Mouse (Mus musculus) kidney, postnatal 14 days (tissue): Measurements from ENCODE around the gene Trim66.

Source experiments
- DNase-seq: peaks from one replicate; pipeline ENCODE4 v3.0.0; 2022; ENCODE audit warnings: mixed read lengths

The Trim66 gene

DNA sequence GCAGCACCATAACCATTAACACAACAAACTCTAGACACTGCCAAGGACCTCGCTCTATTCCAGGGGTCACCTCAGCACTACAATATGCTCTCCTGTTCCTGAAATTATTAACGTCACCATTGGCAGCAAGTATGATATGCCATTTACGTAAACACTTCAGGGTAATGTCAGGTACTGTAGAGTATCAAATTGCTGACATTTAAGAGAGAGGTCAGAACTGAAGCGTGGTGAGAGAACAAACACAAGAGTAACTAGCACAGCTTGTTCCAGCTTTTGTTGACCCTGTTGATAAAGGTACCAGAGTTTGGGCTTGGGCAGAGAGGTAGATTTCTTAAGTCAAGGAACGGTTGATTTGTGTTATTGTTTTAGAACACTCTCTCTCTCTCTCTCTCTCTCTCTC is 65.2 kb downstream of the Trim66 start:
- DNase-seq, result no peak

DNA sequence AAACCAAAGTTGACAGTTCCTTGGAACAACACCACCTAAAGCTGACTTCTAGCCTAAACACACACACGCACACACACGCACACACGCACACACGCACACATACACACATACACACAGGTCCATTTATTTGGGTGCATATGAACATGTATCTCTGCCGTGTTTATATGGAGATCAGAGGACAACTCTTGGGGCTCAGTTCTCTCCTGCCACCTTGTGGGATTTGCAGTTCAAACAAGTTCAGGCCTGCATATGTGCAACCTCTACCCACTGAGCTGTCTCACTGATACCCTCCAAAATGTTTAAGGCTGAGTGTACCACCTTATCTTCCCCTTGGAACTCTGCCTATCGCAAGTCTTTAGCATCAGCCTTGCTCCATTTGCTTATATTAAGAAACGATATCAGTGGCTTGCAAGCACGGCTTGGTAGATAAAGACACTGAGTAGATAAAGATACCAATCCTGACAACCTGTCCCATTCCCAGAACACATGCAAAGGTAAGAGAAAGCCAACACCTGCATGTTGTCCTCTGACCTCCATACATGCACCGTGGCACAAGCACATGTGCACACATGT is 67.2 kb downstream of the Trim66 start:
- no peak for DNase-seq

DNA sequence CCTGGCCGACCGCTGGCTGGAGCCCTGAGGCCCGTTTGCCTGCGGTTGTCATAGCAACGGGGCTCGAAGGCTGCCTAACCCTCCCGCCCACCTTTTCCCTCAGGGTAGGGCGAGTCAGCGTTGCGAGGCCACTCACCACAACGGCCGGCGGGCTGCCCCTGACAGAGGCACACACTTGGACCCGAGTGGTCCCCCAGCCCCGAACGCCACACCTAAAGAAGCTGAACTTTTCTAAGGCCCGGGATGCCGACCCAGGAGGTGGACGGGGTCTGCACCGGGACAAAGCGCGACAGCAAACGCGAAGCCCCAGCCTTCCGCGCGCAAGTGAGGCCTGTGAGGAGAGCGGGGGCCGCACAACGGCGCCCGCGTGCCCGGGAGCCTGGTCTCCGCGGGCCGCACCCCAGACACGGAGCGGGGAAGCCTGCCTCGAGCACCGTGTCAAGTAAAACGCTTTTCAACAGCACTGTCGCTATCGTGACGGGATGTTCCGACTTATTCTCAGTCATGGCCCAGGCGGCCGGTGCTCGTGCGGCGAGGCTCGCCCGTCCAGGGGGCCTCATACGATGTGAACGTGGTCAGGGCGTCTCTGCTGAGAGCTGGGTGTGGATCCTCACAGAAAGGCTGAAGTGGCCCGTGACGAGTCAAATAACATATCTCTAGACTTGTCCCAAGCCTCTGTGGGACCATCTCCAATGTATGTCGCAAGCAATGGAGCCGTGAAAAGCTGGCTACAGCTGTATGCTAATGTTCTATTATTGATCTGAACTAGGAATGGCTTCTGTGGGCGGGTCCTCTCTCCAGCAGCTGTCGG is 68.9 kb downstream of the Trim66 start, which contains the start of gene Stk33:
Gene Stk33 (minus strand): TSS at position 301 of the 811 bp plus-strand sequence.
- DNase-seq, result peak; percentile 21

DNA sequence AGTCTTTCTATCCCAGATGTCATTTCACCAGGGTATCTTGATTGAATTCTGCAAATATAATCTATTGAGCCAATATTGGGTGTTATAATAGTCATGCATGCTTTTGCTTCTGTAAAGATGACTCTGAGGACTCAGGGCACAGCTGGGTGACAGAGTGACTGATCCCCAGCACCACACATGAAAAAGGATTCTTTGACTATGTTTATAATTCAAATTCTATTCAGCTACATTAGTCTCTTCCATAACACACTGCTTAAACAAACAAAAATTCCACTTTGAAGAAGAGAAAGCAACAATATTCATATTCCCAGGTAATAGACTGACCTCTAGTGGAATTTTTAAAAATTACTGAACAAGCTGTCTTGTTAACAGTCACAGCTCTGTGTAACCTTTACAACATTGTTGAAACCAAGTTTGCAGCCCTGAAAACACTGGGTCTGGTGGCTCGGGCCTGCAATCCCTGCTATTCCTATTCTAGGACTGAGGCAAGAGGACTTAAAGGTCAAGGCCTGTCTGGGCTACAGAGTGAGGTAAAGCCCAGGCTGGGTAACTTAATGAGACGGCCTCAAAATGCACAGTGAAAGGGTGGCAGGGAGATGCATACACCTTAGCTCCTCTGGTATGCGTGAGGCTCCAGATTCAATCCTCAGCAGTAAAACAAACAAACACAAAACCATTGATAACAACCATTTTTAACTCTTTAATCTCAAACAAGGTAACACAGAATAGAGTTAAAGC is 83.3 kb downstream of the Trim66 start:
- DNase-seq, result no peak

DNA sequence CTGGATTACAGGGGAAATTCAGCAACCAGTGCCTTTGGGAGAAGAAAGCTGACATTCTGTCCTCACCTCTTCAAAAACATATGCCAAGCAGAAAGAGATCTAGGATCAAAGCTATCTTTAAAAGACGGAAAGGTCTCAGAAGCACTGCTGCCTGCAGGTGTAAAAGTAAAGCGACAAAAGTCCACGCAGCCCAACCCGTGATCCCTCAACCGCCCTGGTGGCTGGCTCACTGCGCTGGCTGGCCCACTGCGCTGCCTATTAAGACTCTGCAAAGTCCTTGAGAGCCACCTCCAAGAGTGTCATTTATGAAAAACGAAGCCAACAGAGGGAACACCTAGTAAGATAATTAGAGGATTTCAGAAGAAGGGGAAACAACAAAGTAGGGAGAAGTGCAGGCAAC is 85.1 kb downstream of the Trim66 start:
- no peak for DNase-seq

DNA sequence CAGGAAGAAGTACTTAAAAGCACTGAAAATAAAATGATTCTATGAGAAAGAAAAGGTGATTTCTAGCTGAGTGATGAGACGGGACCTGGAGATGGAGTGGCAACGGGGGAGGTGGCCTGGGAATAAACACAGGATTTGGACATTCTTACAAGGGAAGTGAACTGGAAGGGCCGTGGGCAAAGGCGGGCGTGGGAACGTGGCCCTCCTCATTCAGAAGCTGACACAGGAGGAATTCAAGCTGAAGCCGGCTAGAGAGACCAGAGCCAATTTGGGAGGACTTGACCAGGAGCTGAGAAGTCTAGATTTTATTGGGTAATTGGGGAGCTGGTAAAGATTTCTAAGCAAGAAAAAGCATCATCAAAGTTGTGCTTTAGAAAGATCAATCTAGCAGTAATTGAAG is 102.4 kb downstream of the Trim66 start:
- DNase-seq, result no peak

DNA sequence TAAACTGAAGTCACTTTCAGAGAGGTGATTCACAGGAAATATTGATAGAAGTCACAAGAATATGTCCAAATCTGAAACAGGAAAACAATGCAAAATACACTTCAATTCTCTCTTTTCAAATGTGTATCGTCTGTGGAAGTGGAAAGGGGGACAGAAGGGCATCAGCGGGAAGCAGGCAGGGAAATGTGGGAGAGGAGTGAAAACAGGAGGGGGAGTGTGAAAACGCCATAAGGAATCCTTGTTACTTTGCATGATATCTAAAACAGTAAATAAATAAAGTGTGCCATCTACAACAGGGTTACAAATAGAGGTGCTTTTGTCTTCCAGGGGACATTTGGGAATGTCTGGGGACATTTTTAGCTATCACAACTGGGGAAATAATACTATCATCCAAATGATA is 108.6 kb downstream of the Trim66 start:
- no peak for DNase-seq
